Mouse (Mus musculus): ENCODE measurements around the gene Gm20604.

Gene Gm20604

GRCm38 (mm10) chr12:102742056-102742455 lies 16.4 kb downstream of the Gm20604 start:
- no peak for DNase-seq

DNA sequence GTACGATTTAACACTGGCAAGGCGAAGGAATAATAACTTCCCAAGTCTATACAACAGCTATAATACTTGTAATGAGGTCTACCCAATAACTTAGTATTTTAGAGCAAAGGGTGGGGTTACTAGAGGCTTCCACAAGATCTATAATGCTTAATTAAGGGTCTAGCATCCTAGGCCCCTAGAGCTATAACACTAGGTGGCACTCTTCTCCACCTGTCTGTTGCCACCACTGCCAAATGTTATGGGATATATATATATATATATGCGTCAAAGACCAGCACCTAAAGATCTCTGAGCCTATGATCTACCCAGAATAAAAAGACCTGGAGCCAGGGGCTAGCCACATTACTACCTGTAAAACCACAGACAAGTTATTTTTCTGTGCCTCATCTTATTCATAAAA lies 18.2 kb downstream of the Gm20604 start:
- no peak for DNase-seq

GRCm38 (mm10) chr12:102739096-102739495 lies 19.4 kb downstream of the Gm20604 start:
- DNase-seq = no peak

DNA sequence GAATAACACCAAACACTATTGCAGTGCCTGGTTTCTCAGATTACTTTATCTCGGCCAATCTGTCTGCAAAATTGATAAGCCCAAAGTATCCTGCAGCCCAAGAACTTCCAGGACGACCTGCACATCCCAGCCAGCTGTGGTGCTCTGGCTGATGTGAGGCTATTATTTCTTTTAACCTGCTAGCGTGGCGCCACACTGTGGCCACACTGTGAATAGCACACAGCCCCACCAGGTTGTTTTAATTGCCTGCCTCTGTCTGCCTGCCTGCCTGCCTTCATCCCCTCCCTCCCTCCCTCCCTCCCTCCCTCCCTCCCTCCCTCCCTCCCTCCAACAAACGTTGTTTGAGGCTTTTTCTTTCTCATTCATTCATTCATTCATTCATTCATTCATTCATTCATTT lies 25.1 kb downstream of the Gm20604 start:
- DNase-seq = no peak

- no peak for DNase-seq
Observed at GRCm38 (mm10) chr12:102730798-102731619, 27.5 kb downstream of the Gm20604 start.

DNA sequence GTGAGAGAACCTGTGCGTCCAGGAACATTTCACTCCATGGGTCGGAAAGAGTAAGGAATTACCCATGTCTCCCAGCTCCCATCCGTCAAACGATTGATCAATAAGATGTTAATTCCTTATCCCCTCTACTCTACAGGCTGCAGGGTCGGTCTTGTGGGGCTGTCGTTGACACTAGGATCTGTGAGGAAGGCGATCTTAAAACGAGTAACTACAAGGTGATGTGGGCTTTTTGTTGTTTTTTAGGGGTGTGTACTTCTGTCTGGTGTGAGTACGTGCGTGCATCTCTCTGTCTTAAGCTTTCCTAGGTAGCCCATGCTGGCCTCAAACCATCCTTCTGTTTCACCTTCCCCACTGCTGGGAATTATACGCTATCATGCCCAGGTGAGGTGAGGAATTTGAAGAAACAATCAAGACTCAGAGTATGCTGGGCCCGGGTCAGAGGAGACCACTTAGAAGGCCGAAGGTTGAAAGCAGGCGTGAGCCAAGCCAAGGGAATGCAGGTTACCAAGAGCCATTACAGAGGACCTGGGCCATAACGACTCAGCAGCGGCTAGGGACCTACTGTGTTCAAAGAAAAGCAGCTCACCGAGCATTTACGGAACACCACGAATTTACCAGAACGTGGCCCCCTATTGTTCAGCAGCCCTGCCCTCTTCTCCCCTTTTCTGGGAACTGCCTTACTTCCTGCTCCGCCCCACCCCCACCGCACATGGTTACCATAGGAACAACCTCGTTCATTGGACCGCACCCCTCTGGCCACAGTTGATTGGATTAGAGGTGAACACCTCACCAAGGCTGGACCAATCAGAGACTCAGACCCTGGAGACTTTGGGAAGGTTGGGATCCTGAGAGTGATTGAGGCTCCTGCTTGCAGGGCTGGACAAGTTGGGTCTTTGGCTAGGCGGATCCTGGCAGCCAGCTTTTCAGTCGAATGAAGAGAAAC lies 28.3 kb downstream of the Gm20604 start:
- peak; percentile 70 for DNase-seq

- no peak for DNase-seq
Observed at GRCm38 (mm10) chr12:102725761-102726175, 32.7 kb downstream of the Gm20604 start.

DNA sequence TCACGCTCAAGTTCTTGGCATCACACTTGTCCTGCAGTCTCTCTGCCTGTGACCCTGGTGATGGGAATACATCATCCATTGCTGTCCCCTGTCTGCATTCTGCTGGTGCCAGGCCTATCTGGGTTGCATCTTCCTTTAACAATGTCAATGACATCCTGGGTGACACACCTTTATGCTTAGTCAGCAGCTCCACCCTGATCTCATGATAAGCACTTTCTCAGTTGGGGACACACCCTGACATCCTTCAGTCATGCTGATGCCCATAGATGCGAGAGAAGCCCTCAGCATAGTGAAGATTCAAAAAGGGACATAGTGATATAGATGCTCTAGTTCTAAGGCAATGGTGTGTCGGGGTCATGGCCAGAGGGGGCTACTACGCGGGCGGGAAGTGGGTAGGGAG lies 33.3 kb downstream of the Gm20604 start:
- DNase-seq = no peak

DNA sequence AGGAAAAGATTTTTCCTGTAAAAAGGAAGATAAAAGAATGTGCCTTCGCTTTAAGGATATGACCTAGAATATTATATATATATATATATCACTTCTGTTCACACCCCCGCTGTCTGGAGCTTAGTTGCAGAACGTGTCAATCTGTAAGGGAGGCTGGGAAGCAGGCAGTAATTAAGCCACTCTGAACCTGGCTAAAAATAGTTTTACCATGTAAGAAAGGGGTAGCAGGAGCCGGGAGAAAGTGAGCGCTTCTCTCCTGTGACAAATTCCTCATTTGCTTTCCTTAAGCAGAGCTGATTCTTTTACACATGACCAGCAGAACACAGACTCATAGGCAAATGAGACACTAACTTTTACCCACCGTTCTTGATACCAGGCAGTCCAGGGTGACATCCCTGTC lies 34.6 kb downstream of the Gm20604 start:
- DNase-seq = no peak

DNA sequence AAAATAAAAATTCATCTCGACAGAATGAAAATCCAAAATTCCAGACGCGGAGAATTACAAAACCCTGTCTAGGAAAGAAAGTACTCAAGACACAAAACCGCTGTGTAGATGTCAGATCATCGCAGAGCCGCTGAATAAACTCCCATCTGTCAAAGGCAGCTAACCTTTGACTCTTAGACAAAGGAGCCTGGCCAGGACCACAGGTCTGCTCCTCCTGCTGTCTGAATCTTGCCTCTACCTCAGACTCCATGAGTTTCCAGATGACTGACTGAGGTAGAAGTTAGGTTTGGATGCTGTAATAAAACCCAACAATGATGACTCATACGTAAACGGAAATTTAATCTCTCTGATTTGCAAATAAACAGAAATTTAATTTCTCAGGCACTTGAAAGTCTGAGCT lies 35.5 kb downstream of the Gm20604 start:
- no peak for DNase-seq

DNA sequence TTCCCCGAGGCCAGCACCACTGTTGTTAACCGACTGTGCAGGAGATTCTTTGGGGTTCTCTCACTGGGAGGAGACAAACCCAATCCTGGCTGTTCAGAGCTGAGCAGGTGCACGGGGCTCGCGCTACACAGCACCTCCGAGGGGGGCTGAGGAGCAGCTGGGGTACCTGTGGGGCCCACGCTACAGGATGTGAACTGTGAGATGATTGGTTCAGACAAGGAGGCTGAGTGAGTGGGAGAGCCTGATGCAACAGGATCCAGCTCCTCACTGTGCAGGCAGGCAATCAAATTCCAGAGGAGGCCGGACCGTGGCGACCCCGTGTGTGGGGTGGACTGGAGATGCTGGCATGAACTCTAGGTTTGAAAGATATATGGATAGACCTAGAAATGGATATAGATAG lies 36.0 kb downstream of the Gm20604 start:
- no peak for DNase-seq

DNA sequence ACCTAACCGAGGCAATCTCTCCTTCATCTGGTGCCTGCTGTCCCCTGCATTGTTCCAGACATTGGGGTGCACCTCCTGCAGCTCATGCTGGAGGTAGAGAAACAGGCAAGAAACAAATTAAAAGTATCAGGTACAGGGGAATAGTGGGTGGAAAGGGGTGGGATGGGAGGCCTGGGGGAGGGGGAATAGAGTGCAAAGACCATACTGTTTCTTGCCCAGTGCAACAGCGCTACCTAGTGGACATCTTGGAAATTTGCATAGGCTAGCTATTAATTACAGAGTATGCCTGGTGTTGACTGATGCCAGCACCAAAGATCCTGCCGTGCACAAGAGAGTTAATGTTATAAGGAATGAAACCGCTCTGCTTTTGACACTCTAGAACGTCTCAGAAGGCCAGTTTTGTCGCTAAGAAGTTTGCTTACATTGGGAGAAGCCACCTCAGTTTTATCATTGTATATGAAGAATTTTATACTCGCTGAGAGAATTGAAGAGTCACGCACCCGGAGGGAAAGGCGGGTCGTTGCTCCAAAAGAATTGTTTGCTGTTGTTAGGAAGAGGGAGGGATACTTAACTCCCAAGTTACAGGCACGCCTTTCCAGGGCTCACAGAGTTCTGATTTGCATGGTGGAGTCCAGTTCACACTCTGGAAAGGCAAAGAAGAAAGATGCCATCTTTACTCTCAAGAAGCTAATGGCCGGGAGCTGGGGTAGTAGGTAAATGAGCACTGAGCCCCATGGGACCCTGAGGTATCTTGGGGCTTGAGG lies 38.7 kb downstream of the Gm20604 start:
- DNase-seq = peak; percentile 47

DNA sequence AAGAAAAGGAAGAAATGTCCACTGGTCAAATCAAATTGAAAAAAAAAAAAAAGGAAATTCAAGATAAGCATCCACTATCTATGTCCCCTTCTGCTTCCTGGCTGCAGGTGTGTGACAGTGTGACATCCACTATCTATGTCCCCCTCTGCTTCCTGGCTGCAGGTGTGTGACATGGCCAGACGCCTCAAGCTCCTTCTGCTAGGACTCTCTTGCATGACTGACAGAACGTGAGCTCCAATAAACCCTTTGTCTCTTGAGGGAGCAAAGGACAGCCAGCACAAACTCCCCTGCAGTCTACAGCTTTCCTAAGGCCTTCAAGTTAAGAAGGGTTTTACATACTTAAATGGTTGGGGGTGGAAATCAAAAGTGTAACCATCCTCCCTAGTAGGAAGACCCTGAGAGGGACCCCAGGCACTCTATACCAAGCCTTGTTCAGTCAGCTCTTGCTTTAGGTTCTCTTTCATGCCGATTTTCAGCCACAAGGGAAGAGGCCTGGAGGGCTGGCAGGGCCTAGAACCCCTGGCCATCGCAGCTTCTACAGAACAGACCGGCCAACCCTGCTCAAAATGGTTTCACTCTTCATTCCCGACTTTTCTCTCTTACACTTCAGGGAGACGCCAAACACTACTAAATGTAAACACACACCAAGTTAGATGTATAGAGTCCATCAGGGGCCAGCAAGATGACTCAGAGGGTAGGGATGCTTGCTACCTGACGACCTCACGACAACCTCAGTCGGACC lies 43.6 kb downstream of the Gm20604 start:
- DNase-seq = no peak

- DNase-seq = no peak
Observed at GRCm38 (mm10) chr12:102714116-102714515, 44.4 kb downstream of the Gm20604 start.

- no peak for DNase-seq
Observed at GRCm38 (mm10) chr12:102713153-102713865, 45.2 kb downstream of the Gm20604 start.

GRCm38 (mm10) chr12:102710851-102711375 lies 47.6 kb downstream of the Gm20604 start:
- peak; percentile 89 for DNase-seq

DNA sequence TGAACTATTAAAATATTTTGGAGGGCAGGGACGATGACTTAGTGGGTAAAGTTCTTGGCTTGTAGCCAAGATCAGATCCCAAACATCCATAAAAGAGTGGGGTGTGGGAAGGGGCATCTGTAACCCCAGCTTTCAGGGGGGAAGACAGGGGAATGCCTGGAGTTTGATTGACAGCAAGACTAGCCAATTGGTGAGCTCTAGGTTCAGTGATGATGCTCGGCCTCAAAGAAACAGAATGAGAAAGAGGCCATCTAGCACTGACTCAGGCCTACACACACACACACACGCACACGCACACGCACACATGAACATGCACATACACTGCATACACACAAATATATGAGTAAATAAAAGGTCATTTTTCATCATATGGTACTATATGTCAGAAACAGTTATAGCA lies 48.6 kb downstream of the Gm20604 start:
- DNase-seq = no peak

DNA sequence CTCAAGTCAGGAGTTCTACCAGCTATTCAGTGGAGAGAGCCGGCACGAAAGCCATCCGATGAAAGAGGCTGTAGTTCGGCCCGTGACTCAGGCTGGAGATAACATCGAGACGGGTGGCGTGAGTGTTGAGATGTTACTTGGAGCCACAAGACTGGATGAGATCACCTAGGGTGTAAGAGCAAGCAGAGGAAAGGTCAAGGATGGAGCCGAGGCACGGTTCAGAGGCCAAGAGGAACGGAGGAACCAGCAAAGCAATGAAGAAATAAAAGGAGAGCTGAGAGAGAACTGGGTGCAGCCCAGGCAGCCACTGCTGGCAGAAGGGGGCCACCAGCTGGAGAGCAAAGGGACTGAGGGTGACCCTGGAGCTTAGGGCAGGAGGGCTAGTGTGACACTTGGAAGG lies 50.3 kb downstream of the Gm20604 start:
- DNase-seq = no peak

DNA sequence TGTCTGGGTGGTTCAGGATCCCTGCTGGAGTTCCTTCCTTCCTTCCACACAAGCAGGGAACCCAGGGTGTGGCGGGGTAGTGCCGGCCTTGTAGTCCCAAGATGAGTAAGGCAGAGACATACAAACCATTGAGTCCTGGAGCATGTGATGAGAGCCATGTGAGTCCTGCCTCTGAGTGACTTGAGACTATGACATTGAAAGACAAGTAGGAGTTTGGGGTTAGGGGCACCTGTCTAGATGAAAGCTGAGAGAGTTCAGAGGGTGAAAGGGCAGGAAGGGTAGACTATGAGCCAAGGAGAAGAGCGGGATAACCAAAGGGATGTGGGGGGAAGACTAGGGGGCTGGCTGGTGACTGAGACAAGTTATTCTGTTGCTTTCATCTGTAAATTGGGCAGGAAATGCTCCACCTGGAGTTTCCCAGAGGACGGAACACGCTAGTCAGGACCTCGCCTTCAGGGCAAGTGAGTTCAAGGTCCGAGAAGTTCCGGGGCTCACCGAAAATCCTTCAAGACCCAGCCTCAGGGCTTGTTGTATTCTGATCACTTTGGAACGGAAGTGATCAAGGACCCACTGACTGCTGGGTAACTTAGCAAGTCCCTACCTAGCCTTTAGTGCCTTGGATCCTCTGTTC lies 51.5 kb downstream of the Gm20604 start:
- DNase-seq = no peak

- no peak for DNase-seq
Observed at GRCm38 (mm10) chr12:102705906-102706640, 52.4 kb downstream of the Gm20604 start.
